Mouse (Mus musculus) embryonic facial prominence, embryonic 10.5 days (tissue): ENCODE results near the gene Tmprss7. TPM values are rescaled to one million over a fixed set of nuclear protein-coding genes. Genes with fewer than 3 reads are reported as not detected.

Source experiments
- DNase-seq: peaks from one replicate; pipeline ENCODE4 v3.0.0-alpha.2; 2017; ENCODE audit warnings: low spot score
- H3K27ac ChIP-seq: fragments of 300-500 bp; sonication (generic); replicated peaks from 2 replicates; pipeline ENCODE4 v1.5.1; 2016; ENCODE audit warnings: mild to moderate bottlenecking
- H3K27me3 ChIP-seq: fragments of 300-500 bp; sonication (generic); replicated peaks from 2 replicates; pipeline ENCODE4 v1.6.1; 2016; ENCODE audit warnings: low read depth, mild to moderate bottlenecking; ENCODE audit not compliant: poor library complexity, severe bottlenecking
- H3K36me3 ChIP-seq: fragments of 300-500 bp; sonication (generic); replicated peaks from 2 replicates; pipeline ENCODE4 v1.6.1; 2016; ENCODE audit warnings: mild to moderate bottlenecking, moderate library complexity
- H3K4me1 ChIP-seq: fragments of 300-500 bp; sonication (generic); 2 replicates; pipeline ENCODE4 v1.6.1; 2016
- H3K4me3 ChIP-seq: fragments of 300-500 bp; sonication (generic); 2 replicates; pipeline ENCODE4 v1.5.1; 2016; ENCODE audit warnings: mild to moderate bottlenecking, moderate library complexity
- H3K9me3 ChIP-seq: fragments of 300-500 bp; sonication (generic); 2 replicates; pipeline ENCODE4 v1.6.1; 2016; ENCODE audit warnings: mild to moderate bottlenecking
- WGBS: fragments of 180-500 bp; shearing (Covaris S2); methylation state at CpG from one replicate; pipeline ENCODE4 v1.1.7; 2016; 5-methylcytosine and 5-hydroxymethylcytosine counted together
- polyA plus RNA-seq: library from polyadenylated mRNA; unstranded; fragments of >200 nt; fragmentation: Nextera tagmentation; extraction: Ambion mirVana; gene quantifications from 2 replicates; pipeline ENCODE4 v1.2.1, GENCODE M21; 2016

Tmprss7 gene
- polyA plus RNA-seq, 1 experiment from 2014 or later: 0.15 TPM

DNA sequence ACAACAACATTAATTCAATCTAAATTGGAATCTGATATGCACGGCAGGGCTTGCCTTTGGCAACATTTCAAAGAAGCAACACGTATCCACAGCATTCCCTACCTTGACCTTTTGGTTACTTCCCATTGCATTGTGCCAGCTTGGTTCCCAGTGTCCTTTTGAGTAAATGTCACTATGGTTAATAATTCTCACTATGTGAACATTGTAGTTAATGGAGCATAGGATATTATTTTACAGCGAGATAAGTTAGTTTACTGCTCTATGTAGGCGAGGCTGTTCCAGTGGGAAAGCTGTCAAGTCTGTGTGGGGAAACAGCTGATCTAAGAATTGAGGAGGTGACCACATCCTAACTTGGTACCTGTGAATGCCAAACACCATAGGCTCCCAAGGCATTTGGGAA, 23.5 kb downstream of the Tmprss7 start:
- Histone ChIP-seq H3K9me3 (no peaks in the 10 kb centered on the region), H3K36me3 (no peaks in the 10 kb centered on the region), H3K27me3 (no peaks in the 10 kb centered on the region), H3K4me1 (no peaks in the 10 kb centered on the region), H3K4me3 (no peak overlapping the region), H3K27ac (no peak overlapping the region)
- 79% methylated on average over 4 of the region's 4 CpGs for WGBS
- no peak for DNase-seq

DNA sequence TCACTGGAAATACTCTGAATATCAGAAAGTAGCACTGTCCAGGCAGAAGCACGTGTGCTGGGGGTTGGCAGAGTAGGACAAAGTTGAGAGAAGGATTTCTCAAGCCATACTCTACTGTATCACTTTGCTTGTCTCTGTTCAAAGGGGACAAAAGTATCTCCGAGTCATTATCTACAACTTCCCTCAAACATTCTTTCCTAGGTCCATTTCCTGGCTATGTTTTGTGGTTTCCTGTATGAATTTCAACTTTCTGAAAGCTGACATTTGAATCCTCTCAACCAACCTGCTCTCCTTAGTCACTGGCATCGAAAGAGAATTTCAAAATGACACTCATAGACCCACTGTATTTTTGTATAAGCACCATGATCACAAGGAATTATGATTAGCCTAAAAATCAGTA, 25.3 kb downstream of the Tmprss7 start:
- 72% methylated on average over 3 of the region's 3 CpGs for WGBS
- no peaks in the 10 kb centered on the region for H3K36me3 ChIP-seq
- no peak for DNase-seq

DNA sequence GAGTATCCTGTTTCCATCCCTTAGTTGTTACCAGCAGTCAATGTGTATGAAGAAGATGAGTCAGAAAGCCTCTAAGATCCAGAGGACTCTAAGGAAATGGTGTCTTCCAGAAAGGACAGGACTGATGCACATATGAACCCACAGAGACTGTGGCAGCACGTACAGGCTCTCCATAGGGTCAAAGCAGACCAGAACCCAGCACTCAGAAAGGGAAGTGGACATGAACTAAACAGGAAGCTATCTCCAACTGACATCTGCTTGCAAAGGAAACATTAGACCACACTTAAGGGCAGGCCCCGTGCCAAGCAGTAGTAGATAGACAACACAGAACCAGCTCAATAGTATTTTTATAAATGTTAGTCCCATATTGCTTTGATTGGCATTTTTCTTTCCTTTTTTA, 27.3 kb downstream of the Tmprss7 start:
- Histone ChIP-seq H3K4me1 (no peaks in the 10 kb centered on the region), H3K36me3 (no peaks in the 10 kb centered on the region), H3K4me3 (no peak overlapping the region), H3K27me3 (no peaks in the 10 kb centered on the region), H3K9me3 (no peaks in the 10 kb centered on the region), H3K27ac (no peak overlapping the region)
- WGBS: 75% methylated on average over 2 of the region's 2 CpGs
- no peak for DNase-seq

More for the DNA sequence above, 25.3 kb downstream of the Tmprss7 start:
- Histone ChIP-seq H3K4me1 (no peaks in the 10 kb centered on the region), H3K27me3 (no peaks in the 10 kb centered on the region), H3K27ac (no peak overlapping the region), H3K4me3 (no peak overlapping the region), H3K9me3 (no peaks in the 10 kb centered on the region)

DNA sequence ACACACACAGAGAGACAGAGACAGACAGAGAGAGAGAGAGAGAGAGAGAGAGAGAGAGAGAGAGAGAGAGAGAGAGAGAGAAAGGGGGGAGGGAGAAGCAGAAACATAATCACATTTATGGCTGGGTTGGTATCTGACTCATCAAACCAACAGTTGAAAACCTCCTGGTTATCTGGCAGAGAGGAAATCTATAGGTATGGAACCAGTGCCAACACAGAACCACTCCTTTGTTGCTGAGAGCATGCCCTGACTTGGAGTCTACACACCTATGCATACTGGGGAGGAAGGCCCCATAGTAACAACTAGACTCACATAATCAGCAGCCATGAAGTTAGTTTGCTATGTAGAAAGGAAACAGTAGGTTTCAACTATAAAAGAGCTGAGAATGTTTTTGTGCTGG, 31.1 kb downstream of the Tmprss7 start:
- no peaks in the 10 kb centered on the region for H3K9me3 ChIP-seq
- DNase-seq: no peak
- no peak overlapping the region for H3K27ac ChIP-seq
- no peaks in the 10 kb centered on the region for H3K36me3 ChIP-seq
- no peaks in the 10 kb centered on the region for H3K27me3 ChIP-seq
- no peak overlapping the region for H3K4me3 ChIP-seq
- no peaks in the 10 kb centered on the region for H3K4me1 ChIP-seq

GRCm38 (mm10) chr16:45659596-45659995, 33.9 kb downstream of the Tmprss7 start:
- Histone ChIP-seq H3K27ac (no peak overlapping the region), H3K36me3 (no peaks in the 10 kb centered on the region), H3K27me3 (peaks cover 11% of the 10 kb centered on the region), H3K9me3 (no peaks in the 10 kb centered on the region), H3K4me3 (no peak overlapping the region), H3K4me1 (no peaks in the 10 kb centered on the region)
- DNase-seq: no peak
- WGBS: 90% methylated on average over 4 of the region's 4 CpGs

DNA sequence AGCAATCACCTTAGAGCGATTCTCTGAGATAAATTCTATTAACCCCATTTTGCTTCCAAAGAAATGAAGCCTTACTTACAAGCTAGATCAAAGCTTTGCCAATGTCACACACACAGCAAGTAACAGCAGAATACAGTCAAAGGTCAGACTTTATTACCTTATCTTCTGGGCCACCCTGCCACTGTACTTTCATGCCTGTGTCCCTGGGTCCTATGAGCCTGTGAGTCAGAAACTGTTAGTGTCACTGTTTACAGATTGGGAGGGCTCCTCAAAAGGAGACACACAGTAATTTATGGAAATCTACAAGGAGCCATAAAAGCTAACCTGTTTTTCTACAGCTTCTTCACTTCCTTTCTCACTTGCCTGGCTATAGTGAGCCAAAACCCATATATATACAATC, 35.2 kb downstream of the Tmprss7 start:
- Histone ChIP-seq H3K9me3 (no peaks in the 10 kb centered on the region), H3K4me3 (no peak overlapping the region)

DNA sequence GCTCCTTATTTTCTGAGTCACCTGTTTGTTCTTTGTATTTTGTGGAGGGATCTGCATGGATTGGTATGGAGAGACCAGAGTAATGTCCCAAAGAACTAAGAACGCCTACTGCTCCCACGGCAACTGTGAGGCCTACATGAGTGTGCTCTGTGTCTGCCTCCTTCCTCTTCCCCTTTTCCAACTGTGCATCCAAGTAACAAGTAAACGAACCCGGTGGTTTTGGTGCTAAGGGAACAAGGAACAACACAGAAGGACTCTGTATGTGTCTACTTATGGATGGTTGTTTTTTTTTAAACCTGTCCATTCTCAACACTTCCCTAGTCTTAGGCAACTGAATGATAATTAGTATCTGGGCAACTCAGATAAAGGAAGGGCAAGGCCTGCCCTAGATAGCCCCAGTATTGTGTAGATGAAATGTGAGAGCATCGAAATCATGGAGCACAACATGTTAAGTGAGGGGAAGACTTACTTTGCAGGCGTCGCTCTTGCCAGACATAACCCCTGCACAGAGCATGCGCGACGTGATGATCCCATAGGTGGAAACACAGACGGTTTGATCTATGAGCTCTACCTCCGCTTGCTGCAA, 35.8 kb downstream of the Tmprss7 start:
- H3K27me3 ChIP-seq: peaks cover 31% of the 10 kb centered on the region
- no peak overlapping the region for H3K4me3 ChIP-seq
- H3K9me3 ChIP-seq: no peaks in the 10 kb centered on the region
- peaks cover 12% of the 10 kb centered on the region for H3K4me1 ChIP-seq
- WGBS: 92% methylated on average over 12 of the region's 12 CpGs
- H3K36me3 ChIP-seq: no peaks in the 10 kb centered on the region
- no peak for DNase-seq
- no peak overlapping the region for H3K27ac ChIP-seq

More for the DNA sequence above, 35.2 kb downstream of the Tmprss7 start:
- H3K4me1 ChIP-seq: peaks cover 11% of the 10 kb centered on the region
- 93% methylated on average over 1 of the region's 1 CpGs for WGBS
- no peak overlapping the region for H3K27ac ChIP-seq
- no peaks in the 10 kb centered on the region for H3K36me3 ChIP-seq
- DNase-seq: no peak
- peaks cover 25% of the 10 kb centered on the region for H3K27me3 ChIP-seq

DNA sequence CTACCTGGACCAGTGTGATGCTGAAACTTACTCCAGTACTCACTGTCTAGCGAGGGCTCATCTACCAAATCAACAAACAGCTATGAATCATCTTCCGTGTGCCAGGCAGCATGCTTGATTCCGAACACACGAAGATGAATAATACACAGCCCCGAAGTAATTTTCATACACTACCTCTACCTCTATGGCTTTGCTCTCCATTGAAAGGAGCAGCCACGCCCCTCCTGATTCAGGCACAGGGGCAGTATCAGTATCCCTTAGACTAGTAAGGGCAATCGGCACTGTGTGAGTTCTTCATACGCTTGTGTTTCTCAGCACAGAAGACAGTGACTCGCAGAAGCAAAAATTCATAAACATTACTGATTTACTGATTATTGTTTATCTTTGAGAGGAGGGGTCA, 39.0 kb downstream of the Tmprss7 start:
- Histone ChIP-seq H3K36me3 (no peaks in the 10 kb centered on the region), H3K27ac (no peak overlapping the region), H3K9me3 (no peaks in the 10 kb centered on the region), H3K4me3 (peak overlapping the region; percentile 51), H3K4me1 (peaks cover 12% of the 10 kb centered on the region), H3K27me3 (peaks cover 35% of the 10 kb centered on the region)
- no peak for DNase-seq
- WGBS: 58% methylated on average over 9 of the region's 9 CpGs

- no peaks in the 10 kb centered on the region for H3K9me3 ChIP-seq
- H3K27me3 ChIP-seq: peaks cover 35% of the 10 kb centered on the region
- H3K36me3 ChIP-seq: no peaks in the 10 kb centered on the region
- H3K27ac ChIP-seq: no peak within 1 kb of the TSS
- peaks cover 12% of the 10 kb centered on the region for H3K4me1 ChIP-seq
- 3% methylated on average over 20 of the region's 20 CpGs for WGBS
- H3K4me3 ChIP-seq: peak within 1 kb of the TSS; percentile 51
- peak; percentile 23 for DNase-seq
These were observed 39.5 kb downstream of the Tmprss7 start, which contains the start of gene BC016579 for GRCm38 (mm10) chr16:45653934-45654332. Gene BC016579, minus strand, starts transcription at chr16:45654068.

DNA sequence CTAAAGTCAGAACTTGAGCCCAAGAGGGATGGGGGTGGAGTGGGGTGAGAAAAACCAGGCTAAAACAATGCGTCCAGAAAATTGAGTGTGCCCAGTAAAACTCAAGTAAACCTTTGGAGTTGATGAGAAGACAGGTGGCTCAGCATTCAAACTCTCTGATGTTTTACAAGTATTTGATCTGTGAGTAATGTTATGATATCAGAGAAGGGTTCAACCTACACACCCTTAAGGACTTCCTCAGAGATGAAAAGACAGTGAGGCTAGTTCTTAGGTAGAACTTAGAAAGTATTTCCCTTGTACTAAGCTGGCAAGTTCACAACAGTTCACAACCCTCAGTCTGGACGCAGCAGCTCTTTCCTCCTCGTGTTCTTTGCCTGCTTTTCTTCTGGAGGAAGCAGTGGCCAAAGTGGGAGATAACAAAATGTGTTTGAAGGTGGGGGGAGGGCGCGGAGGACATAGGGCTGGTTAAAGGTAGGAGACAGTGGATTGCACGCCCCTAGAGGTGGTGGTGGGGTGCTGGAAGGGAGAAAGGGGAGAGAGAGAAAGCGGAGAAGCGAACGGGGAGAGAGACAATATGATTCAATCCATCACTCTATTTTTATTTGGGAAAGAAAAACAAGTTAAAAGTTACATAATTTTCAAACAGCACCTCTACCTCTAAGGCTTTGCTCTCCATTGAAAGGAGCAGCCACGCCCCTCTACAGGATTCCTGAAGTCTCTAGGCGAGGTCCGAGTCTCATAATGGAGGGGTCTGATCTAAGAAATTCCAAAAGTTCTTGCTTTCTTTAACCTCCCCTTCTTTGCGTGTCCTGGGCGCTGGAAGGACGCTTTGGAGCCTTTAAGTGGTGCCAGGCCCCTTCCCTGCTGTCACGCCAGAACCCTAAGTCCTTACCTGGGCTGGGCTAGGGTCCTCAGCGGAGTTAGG, 40.2 kb downstream of the Tmprss7 start:
- Histone ChIP-seq H3K9me3 (no peaks in the 10 kb centered on the region), H3K27ac (no peak overlapping the region), H3K4me1 (peaks cover 12% of the 10 kb centered on the region), H3K36me3 (no peaks in the 10 kb centered on the region), H3K4me3 (peak overlapping the region; percentile 51), H3K27me3 (peaks cover 35% of the 10 kb centered on the region)
- 10% methylated on average over 17 of the region's 17 CpGs for WGBS
- peak; percentile 13 for DNase-seq

GRCm38 (mm10) chr16:45651497-45651896, 42.0 kb downstream of the Tmprss7 start:
- no peak overlapping the region for H3K27ac ChIP-seq
- H3K4me1 ChIP-seq: peaks cover 12% of the 10 kb centered on the region
- H3K36me3 ChIP-seq: no peaks in the 10 kb centered on the region
- no peaks in the 10 kb centered on the region for H3K9me3 ChIP-seq
- 69% methylated on average over 2 of the region's 2 CpGs for WGBS
- H3K27me3 ChIP-seq: peaks cover 35% of the 10 kb centered on the region
- H3K4me3 ChIP-seq: no peak overlapping the region
- DNase-seq: no peak

- H3K4me1 ChIP-seq: no peaks in the 10 kb centered on the region
- H3K4me3 ChIP-seq: no peak overlapping the region
- H3K27me3 ChIP-seq: no peaks in the 10 kb centered on the region
- H3K9me3 ChIP-seq: no peaks in the 10 kb centered on the region
- no peak overlapping the region for H3K27ac ChIP-seq
- 76% methylated on average over 6 of the region's 6 CpGs for WGBS
- DNase-seq: no peak
- H3K36me3 ChIP-seq: no peaks in the 10 kb centered on the region
These were observed 49.1 kb downstream of the Tmprss7 start for GRCm38 (mm10) chr16:45644380-45644779.

GRCm38 (mm10) chr16:45643944-45644343, 49.5 kb downstream of the Tmprss7 start:
- no peak for DNase-seq
- no peak overlapping the region for H3K4me3 ChIP-seq
- H3K9me3 ChIP-seq: no peaks in the 10 kb centered on the region
- WGBS: 91% methylated on average over 3 of the region's 3 CpGs
- no peaks in the 10 kb centered on the region for H3K36me3 ChIP-seq
- H3K27me3 ChIP-seq: no peaks in the 10 kb centered on the region
- H3K27ac ChIP-seq: no peak overlapping the region
- no peaks in the 10 kb centered on the region for H3K4me1 ChIP-seq
